Mouse (Mus musculus) midbrain, embryonic 14.5 days (tissue): Measurements from ENCODE around the gene Srp54a. TPM values are rescaled to one million over a fixed set of nuclear protein-coding genes. Genes with fewer than 3 reads are reported as not detected.
"Not testable (repeated sequence)": the region's sequence is repeated elsewhere in the genome, so short reads cannot be mapped to it uniquely, and the experiment has no call there.

Experiments
- ATAC-seq: fragments of 200-750 bp; cut with Nextera tagmentation; 2 replicates; pipeline ENCODE4 v1.8.0; 2017; ENCODE audit warnings: moderate number of reproducible peaks, moderate library complexity; ENCODE audit not compliant: low FRiP score, low TSS enrichment
- DNase-seq: peaks from one replicate; pipeline ENCODE4 v3.0.0-alpha.2; 2015
- H3K27ac ChIP-seq: fragments of 300-500 bp; sonication (generic); replicated peaks from 2 replicates; pipeline ENCODE4 v1.5.1; 2014; ENCODE audit warnings: mild to moderate bottlenecking, low read depth, low read length, moderate library complexity
- H3K27me3 ChIP-seq: fragments of 300-500 bp; sonication (generic); 2 replicates; pipeline ENCODE4 v1.6.1; 2014; ENCODE audit warnings: low read length, control low read depth, mixed read lengths; ENCODE audit not compliant: control insufficient read depth, insufficient read depth
- H3K36me3 ChIP-seq: fragments of 300-500 bp; sonication (generic); 2 replicates; pipeline ENCODE4 v1.6.1; 2014; ENCODE audit warnings: low read length, control low read depth; ENCODE audit not compliant: control insufficient read depth, insufficient read depth
- H3K4me1 ChIP-seq: fragments of 300-500 bp; sonication (generic); 2 replicates; pipeline ENCODE4 v1.6.1; 2014; ENCODE audit warnings: mild to moderate bottlenecking, antibody characterized with exemption, low read length, control low read depth; ENCODE audit not compliant: control insufficient read depth, insufficient read depth
- H3K4me2 ChIP-seq: fragments of 300-500 bp; sonication (generic); 2 replicates; pipeline ENCODE4 v1.6.1; 2014; ENCODE audit warnings: mild to moderate bottlenecking, low read length, moderate library complexity
- H3K4me3 ChIP-seq: fragments of 300-500 bp; sonication (generic); replicated peaks from 2 replicates; pipeline ENCODE4 v1.5.1; 2014; ENCODE audit warnings: low read depth, low read length
- H3K9ac ChIP-seq: fragments of 300-500 bp; sonication (generic); replicated peaks from 2 replicates; pipeline ENCODE4 v1.6.1; 2014; ENCODE audit warnings: mild to moderate bottlenecking, low read length, moderate library complexity
- H3K9me3 ChIP-seq: fragments of 300-500 bp; sonication (generic); 2 replicates; pipeline ENCODE4 v1.6.1; 2016; ENCODE audit warnings: low read length, control low read depth, mixed read lengths; ENCODE audit not compliant: control insufficient read depth
- WGBS: fragments of 180-500 bp; shearing (Covaris S2); extraction: QIAGEN DNeasy Blood & Tissue Kit; methylation state at CpG from one replicate; pipeline ENCODE4 v1.1.7; 2014; 5-methylcytosine and 5-hydroxymethylcytosine counted together
- polyA plus RNA-seq: library from polyadenylated mRNA; unstranded; fragments of >200 nt; fragmentation: Nextera tagmentation; extraction: Ambion mirVana; gene quantifications from 2 replicates; pipeline ENCODE4 v1.2.1, GENCODE M21; 2014

Srp54a gene
- polyA plus RNA-seq, 1 experiment from 2014 or later = 227 TPM

- not testable (repeated sequence) for H3K27me3 ChIP-seq, DNase-seq, H3K36me3 ChIP-seq, ATAC-seq, H3K9me3 ChIP-seq, H3K4me1 ChIP-seq
- Histone ChIP-seq H3K4me3 (peak overlapping the region; percentile 58), H3K4me2 (peak overlapping the region; percentile 50), H3K27ac (peak overlapping the region; percentile 74), H3K9ac (peak overlapping the region; percentile 54; the same call in 1 of the 2 replicates)
- WGBS = 0% methylated on average over 25 of the region's 25 CpGs
These were observed 510 bp downstream of the Srp54a start for GRCm38 (mm10) chr12:55080601-55080942.

- H3K27me3 ChIP-seq, H3K9me3 ChIP-seq, ATAC-seq, H3K4me1 ChIP-seq, H3K36me3 ChIP-seq, H3K27ac ChIP-seq, DNase-seq, H3K4me3 ChIP-seq, H3K4me2 ChIP-seq, H3K9ac ChIP-seq: not testable (repeated sequence)
- WGBS = 100% methylated on average over 1 of the region's 7 CpGs
These were observed 12.1 kb downstream of the Srp54a start for GRCm38 (mm10) chr12:55092127-55092526.

- no CpG with 5 or more reads among the region's 7 CpGs for WGBS
These were observed 32.6 kb downstream of the Srp54a start for GRCm38 (mm10) chr12:55112616-55113015.

GRCm38 (mm10) chr12:55124242-55124641 lies 44.2 kb downstream of the Srp54a start, which contains the start of gene Fam177a:
Gene Fam177a, plus strand, starts transcription at chr12:55124469.
- H3K4me3 ChIP-seq, H3K4me2 ChIP-seq, H3K4me1 ChIP-seq, DNase-seq, H3K36me3 ChIP-seq, H3K9ac ChIP-seq, H3K9me3 ChIP-seq, H3K27me3 ChIP-seq, H3K27ac ChIP-seq: not testable (repeated sequence)
- WGBS = no CpG with 5 or more reads among the region's 40 CpGs
- ATAC-seq = peak; percentile 99

More at GRCm38 (mm10) chr12:55112616-55113015, 32.6 kb downstream of the Srp54a start:
- DNase-seq, H3K4me1 ChIP-seq, H3K9me3 ChIP-seq, H3K4me2 ChIP-seq, H3K36me3 ChIP-seq, H3K27me3 ChIP-seq, H3K27ac ChIP-seq, H3K4me3 ChIP-seq, H3K9ac ChIP-seq, ATAC-seq: not testable (repeated sequence)

- H3K9me3 ChIP-seq, H3K27ac ChIP-seq, H3K4me1 ChIP-seq, H3K36me3 ChIP-seq, H3K27me3 ChIP-seq, DNase-seq, H3K4me3 ChIP-seq, H3K4me2 ChIP-seq, H3K9ac ChIP-seq: not testable (repeated sequence)
- peak; percentile 29 for ATAC-seq
- WGBS = no CpG with 5 or more reads among the region's 18 CpGs
These were observed 44.7 kb downstream of the Srp54a start for GRCm38 (mm10) chr12:55124731-55125130.

GRCm38 (mm10) chr12:55135540-55135939 lies 55.5 kb downstream of the Srp54a start:
- H3K36me3 ChIP-seq, H3K9me3 ChIP-seq, H3K9ac ChIP-seq, ATAC-seq, H3K27me3 ChIP-seq, H3K27ac ChIP-seq, H3K4me3 ChIP-seq, DNase-seq, H3K4me2 ChIP-seq, H3K4me1 ChIP-seq: not testable (repeated sequence)
- WGBS = no CpG with 5 or more reads among the region's 6 CpGs

GRCm38 (mm10) chr12:55137859-55138258 lies 57.8 kb downstream of the Srp54a start:
- not testable (repeated sequence) for H3K9ac ChIP-seq, H3K4me3 ChIP-seq, DNase-seq, H3K9me3 ChIP-seq, H3K36me3 ChIP-seq, ATAC-seq, H3K4me1 ChIP-seq, H3K27ac ChIP-seq, H3K4me2 ChIP-seq, H3K27me3 ChIP-seq
- WGBS = no CpG with 5 or more reads among the region's 6 CpGs

- not testable (repeated sequence) for H3K36me3 ChIP-seq
These were observed 74.7 kb downstream of the Srp54a start, which contains the start of gene Srp54b for GRCm38 (mm10) chr12:55154559-55155448. Gene Srp54b, plus strand, starts transcription at chr12:55155104.

GRCm38 (mm10) chr12:55155449-55155783 lies 75.4 kb downstream of the Srp54a start:
- not testable (repeated sequence) for H3K4me3 ChIP-seq

More at GRCm38 (mm10) chr12:55154559-55155448, 74.7 kb downstream of the Srp54a start, which contains the start of gene Srp54b:
- H3K27ac ChIP-seq, H3K4me3 ChIP-seq, DNase-seq, H3K9ac ChIP-seq, H3K27me3 ChIP-seq, H3K4me2 ChIP-seq, H3K9me3 ChIP-seq, H3K4me1 ChIP-seq: not testable (repeated sequence)
- no CpG with 5 or more reads among the region's 57 CpGs for WGBS
- ATAC-seq = peak; percentile 98

More at GRCm38 (mm10) chr12:55155449-55155783, 75.4 kb downstream of the Srp54a start:
- H3K4me1 ChIP-seq, H3K4me2 ChIP-seq, H3K36me3 ChIP-seq, DNase-seq, H3K27ac ChIP-seq, H3K9me3 ChIP-seq, H3K27me3 ChIP-seq, H3K9ac ChIP-seq: not testable (repeated sequence)
- peak; percentile 26; the same call in 1 of the 2 replicates for ATAC-seq
- 0% methylated on average over 10 of the region's 24 CpGs for WGBS
